ENCODE assay signal across 8 mouse cellular contexts in genomic region chr9:57643169-57643855, GRCm38 (mm10). TPM values are rescaled to one million over a fixed set of nuclear protein-coding genes. Genes with fewer than 3 reads are reported as not detected.
A peak's percentile ranks its signal among the peaks of the same experiment; 100 is the strongest.
DNase-seq lines count a peak whose midpoint lies in the region; ATAC-seq and TF ChIP-seq lines count a peak whose summit lies in the region.

No protein-coding gene starts in this region.

- H3K4me3 ChIP-seq in C2C12 (ENCODE audit: insufficient read depth, poor library complexity, severe bottlenecking), result no peak overlapping the region
- peak overlapping the region; percentile 85 to 89 for H3K4me3 ChIP-seq in MEL (ENCODE audit: control insufficient read depth in 1 of 2, insufficient read depth in 1 of 2, low read depth in 2 of 2, low read length in 2 of 2)
- peak overlapping the region; percentile 96 for H3K4me3 ChIP-seq in hindbrain, embryonic 13.5 days

- H3K27me3 ChIP-seq in C2C12 (ENCODE audit: control insufficient read depth, insufficient read depth, insufficient read length) (no peaks in the 10 kb centered on the region), MEL (ENCODE audit: control insufficient read depth in 1 of 2, insufficient read depth in 2 of 2, low read length in 2 of 2) (no peaks in the 10 kb centered on the region)
- H3K27me3 ChIP-seq in hindbrain, embryonic 13.5 days, result no peaks in the 10 kb centered on the region
- no peaks in the 10 kb centered on the region for H3K27me3 ChIP-seq in splenic B cell, adult 2 months (ENCODE audit: control insufficient read depth, insufficient read depth, low read length, poor library complexity, severe bottlenecking)

- ATAC-seq in hindbrain, embryonic 13.5 days (ENCODE audit: low FRiP score), result no peak

- WGBS in hindbrain, embryonic 13.5 days, result 66% methylated on average over 9 of the region's 9 CpGs

- no peak for TF ChIP-seq EP300 in MEL (IDR thresholded peaks at IDR 0.05; ENCODE audit: low read depth in 1 of 2, low read length in 2 of 2)

- H3K27ac ChIP-seq in MEL (ENCODE audit: control insufficient read depth, low read depth, low read length), result peak overlapping the region; percentile 84
- 0 out of 2 replicates have a peak overlapping the region, but pooled peaks have one; percentile 30 for H3K27ac ChIP-seq in hindbrain, embryonic 13.5 days

- no peaks in the 10 kb centered on the region for H3K9me3 ChIP-seq in MEL (replicated peaks; ENCODE audit: insufficient read depth, low read length)
- H3K9me3 ChIP-seq in hindbrain, embryonic 13.5 days, result no peaks in the 10 kb centered on the region

- H3K36me3 ChIP-seq in C2C12 (ENCODE audit: control insufficient read depth, insufficient read depth) (peaks cover 7% of the 10 kb centered on the region), MEL (ENCODE audit: control insufficient read depth in 1 of 2, insufficient read depth in 2 of 2, low read length in 2 of 2) (peaks cover 0 to 56% of the 10 kb centered on the region in 2 experiments; a peak in 3 of 4 replicates)
- H3K36me3 ChIP-seq in hindbrain, embryonic 13.5 days, result peaks cover 11% of the 10 kb centered on the region
- no peaks in the 10 kb centered on the region; the same call in 1 of the 2 replicates for H3K36me3 ChIP-seq in splenic B cell, adult 2 months (ENCODE audit: control insufficient read depth, insufficient read depth, low read length, poor library complexity, severe bottlenecking)

- DNase-seq in MEL (ENCODE audit: low read depth, low spot score), result peak; percentile 47
- DNase-seq in liver, result peak; percentile 39
- peak; percentile 54 for DNase-seq in splenic B cell, adult 2 months (ENCODE audit: low read depth, low spot score)
- DNase-seq in urinary bladder, adult 18-20 months (ENCODE audit: low spot score in 2 of 2), result no peak
- DNase-seq in cerebellum, adult 9-11 months, result no peak
- DNase-seq in frontal cortex, postnatal 14 days (ENCODE audit: low spot score in 2 of 2), result no peak

- peak overlapping the region; percentile 98 for H3K9ac ChIP-seq in MEL (ENCODE audit: control insufficient read depth, low read depth, low read length, poor library complexity, severe bottlenecking)
- H3K9ac ChIP-seq in hindbrain, embryonic 13.5 days, result peak overlapping the region; percentile 99

- H3K79me2 ChIP-seq in C2C12 (ENCODE audit: control insufficient read depth, insufficient read depth) (peaks cover 71% of the 10 kb centered on the region), MEL (ENCODE audit: control insufficient read depth, insufficient read depth, low read length, poor library complexity) (peaks cover 72% of the 10 kb centered on the region)

- TF ChIP-seq CTCF in C2C12 (IDR thresholded peaks at IDR 0.05; ENCODE audit: control insufficient read depth, insufficient read depth, insufficient read length) (no peak), MEL (IDR thresholded peaks at IDR 0.05 in 2 of 3, conservative IDR thresholded peaks at IDR 0.05 in 1 of 3; ENCODE audit: control insufficient read depth in 1 of 3, insufficient read depth in 1 of 3, low read depth in 2 of 3, low read length in 3 of 3, poor library complexity in 1 of 3, severe bottlenecking in 1 of 3) (no peak)

- peaks cover 62% of the 10 kb centered on the region for H3K79me3 ChIP-seq in C2C12 (ENCODE audit: low read depth)

- no peak for TF ChIP-seq POLR2A in MEL (IDR thresholded peaks at IDR 0.05; ENCODE audit: control insufficient read depth in 1 of 2, insufficient read depth in 1 of 2, low read depth in 1 of 2, low read length in 2 of 2, poor library complexity in 1 of 2)

- H3K4me2 ChIP-seq in hindbrain, embryonic 13.5 days, result peak overlapping the region; percentile 98

- H3ac ChIP-seq in C2C12 (ENCODE audit: control insufficient read depth, insufficient read length, low read depth), result peak overlapping the region; percentile 19

- TF ChIP-seq RAD21 in MEL (IDR thresholded peaks at IDR 0.05; ENCODE audit: low read depth, low read length), result no peak

- peaks cover 36 to 72% of the 10 kb centered on the region in 2 experiments for H3K4me1 ChIP-seq in MEL (ENCODE audit: control insufficient read depth in 1 of 2, insufficient read depth in 2 of 2, low read length in 2 of 2)
- peaks cover 68% of the 10 kb centered on the region for H3K4me1 ChIP-seq in hindbrain, embryonic 13.5 days (replicated peaks)

TF ChIP-seq in C2C12, 6 proteins besides CTCF, POLR2A, EP300 and RAD21:
- TF ChIP-seq MAX (IDR thresholded peaks at IDR 0.05) (no peak), USF1 (IDR thresholded peaks at IDR 0.05; ENCODE audit: low read depth) (no peak), MYOD1 (IDR thresholded peaks at IDR 0.05; ENCODE audit: control insufficient read depth, insufficient read length, low read depth) (no peak), FOSL1 (IDR thresholded peaks at IDR 0.05; ENCODE audit: insufficient read depth, low read length, poor library complexity, severe bottlenecking) (no peak), MYOG (IDR thresholded peaks at IDR 0.05; ENCODE audit: control insufficient read depth, extremely low read depth, insufficient read length) (no peak), CEBPB (IDR thresholded peaks at IDR 0.05; ENCODE audit: low read depth) (no peak)
TF ChIP-seq in C2C12: peak in this region for 0.

TF ChIP-seq in MEL, 35 proteins besides CTCF, POLR2A, EP300 and RAD21:
- TF ChIP-seq MAZ (IDR thresholded peaks at IDR 0.05; ENCODE audit: low read depth, low read length), result no peak
- TF ChIP-seq GATA1 (IDR thresholded peaks at IDR 0.05; ENCODE audit: low read depth, low read length), result no peak
- TF ChIP-seq ZNF384 (IDR thresholded peaks at IDR 0.05; ENCODE audit: low read depth, low read length), result no peak
- no peak for TF ChIP-seq MAFK (IDR thresholded peaks at IDR 0.05; ENCODE audit: borderline replicate concordance, low read depth, low read length)
- TF ChIP-seq NELFE (IDR thresholded peaks at IDR 0.05; ENCODE audit: low read depth, low read length), result no peak
- TF ChIP-seq NRF1 (IDR thresholded peaks at IDR 0.05; ENCODE audit: insufficient read depth, low read depth, low read length, poor library complexity, severe bottlenecking), result no peak
- no peak for TF ChIP-seq ZC3H11A (IDR thresholded peaks at IDR 0.05; ENCODE audit: low read depth, low read length)
- TF ChIP-seq TAL1 (IDR thresholded peaks at IDR 0.05; ENCODE audit: low read length), result no peak
- no peak for TF ChIP-seq GABPA (IDR thresholded peaks at IDR 0.05; ENCODE audit: low read depth, low read length)
- no peak for TF ChIP-seq HCFC1 (IDR thresholded peaks at IDR 0.05; ENCODE audit: low read depth, low read length)
- TF ChIP-seq MXI1 (IDR thresholded peaks at IDR 0.05; ENCODE audit: low read depth, low read length), result no peak
- 0 out of 2 replicates have a peak, but pooled peaks have one; percentile 15 for TF ChIP-seq RCOR1 (IDR thresholded peaks at IDR 0.05; ENCODE audit: low read depth, low read length)
- TF ChIP-seq ZMIZ1 (IDR thresholded peaks at IDR 0.05; ENCODE audit: low read depth, low read length), result peak; percentile 19; the same call in 1 of the 2 replicates
- no peak for TF ChIP-seq POLR2AphosphoS5 (IDR thresholded peaks at IDR 0.05; ENCODE audit: borderline replicate concordance, low read depth, low read length)
- TF ChIP-seq USF2 (IDR thresholded peaks at IDR 0.05; ENCODE audit: borderline replicate concordance in 1 of 2, insufficient read depth in 1 of 2, low read depth in 1 of 2, low read length in 2 of 2), result no peak
- TF ChIP-seq TBP (IDR thresholded peaks at IDR 0.05; ENCODE audit: low read depth, low read length), result no peak
- TF ChIP-seq SMC3 (IDR thresholded peaks at IDR 0.05; ENCODE audit: low read depth, low read length), result no peak
- TF ChIP-seq JUND (IDR thresholded peaks at IDR 0.05; ENCODE audit: low read depth, low read length), result no peak
- 0 out of 2 replicates have a peak, but pooled peaks have one; percentile 17 for TF ChIP-seq CHD1 (IDR thresholded peaks at IDR 0.05; ENCODE audit: low read depth, low read length)

RNA-seq across cellular contexts. Expression of gene Csk, which starts 10.1 kb away (rescaled TPM):
- polyA plus RNA-seq in C2C12 (2012; fragmentation: generic; extraction: Trizol) (66.2 TPM), MEL (2012; ENCODE audit: insufficient read depth in 1 of 2, insufficient read length in 2 of 2, low read depth in 1 of 2, low replicate concordance in 2 of 2, missing spikeins in 1 of 2) (100 to 1,000 TPM in 1 of 2 experiments, not detected in 1; 338 TPM)
- 213 and 215 TPM in 2 replicates for total RNA-seq in MEL (2012; rRNA removed)
- polyA plus RNA-seq in hindbrain, embryonic 13.5 days (2015; fragmentation: Nextera tagmentation; extraction: Ambion mirVana), result 43.6 and 45.0 TPM in 2 replicates

RNA-seq across cellular contexts. Expression of gene Lman1l, which starts 22.7 kb away (rescaled TPM):
- 0.68 TPM for polyA plus RNA-seq in C2C12 (2012; fragmentation: generic; extraction: Trizol)
- total RNA-seq in MEL (2012; rRNA removed), result 0.08 TPM in 1 of 2 replicates, not detected in the other
- under 1 TPM in 1 of 2 experiments, not detected in 1; 0.11 TPM for polyA plus RNA-seq in MEL (2012; ENCODE audit: insufficient read depth in 1 of 2, insufficient read length in 2 of 2, low read depth in 1 of 2, low replicate concordance in 2 of 2, missing spikeins in 1 of 2)
- not detected in 2 replicates for polyA plus RNA-seq in hindbrain, embryonic 13.5 days (2015; fragmentation: Nextera tagmentation; extraction: Ambion mirVana)

RNA-seq across cellular contexts. Expression of gene Cplx3, which starts 37.2 kb away (rescaled TPM):
- polyA plus RNA-seq in C2C12 (2012; fragmentation: generic; extraction: Trizol) (0.06 TPM), MEL (2012; ENCODE audit: insufficient read depth in 1 of 2, insufficient read length in 2 of 2, low read depth in 1 of 2, low replicate concordance in 2 of 2, missing spikeins in 1 of 2) (not detected)
- not detected in 2 replicates for total RNA-seq in MEL (2012; rRNA removed)
- 0.21 and 0.48 TPM in 2 replicates for polyA plus RNA-seq in hindbrain, embryonic 13.5 days (2015; fragmentation: Nextera tagmentation; extraction: Ambion mirVana)

RNA-seq across cellular contexts. Expression of gene Cyp1a2, which starts 40.2 kb away (rescaled TPM):
- polyA plus RNA-seq in C2C12 (2012; fragmentation: generic; extraction: Trizol), result not detected
- total RNA-seq in MEL (2012; rRNA removed), result not detected in 2 replicates
- polyA plus RNA-seq in MEL (2012; ENCODE audit: insufficient read depth in 1 of 2, insufficient read length in 2 of 2, low read depth in 1 of 2, low replicate concordance in 2 of 2, missing spikeins in 1 of 2), result not detected
- polyA plus RNA-seq in hindbrain, embryonic 13.5 days (2015; fragmentation: Nextera tagmentation; extraction: Ambion mirVana), result not detected in 2 replicates

RNA-seq across cellular contexts. Expression of gene Cyp1a1, which starts 44.4 kb away (rescaled TPM):
- polyA plus RNA-seq in C2C12 (2012; fragmentation: generic; extraction: Trizol) (0.14 TPM), MEL (2012; ENCODE audit: insufficient read depth in 1 of 2, insufficient read length in 2 of 2, low read depth in 1 of 2, low replicate concordance in 2 of 2, missing spikeins in 1 of 2) (under 1 TPM in 1 of 2 experiments, not detected in 1; 0.26 TPM)
- total RNA-seq in MEL (2012; rRNA removed), result 0.04 and 0.07 TPM in 2 replicates
- 0.09 and 0.12 TPM in 2 replicates for polyA plus RNA-seq in hindbrain, embryonic 13.5 days (2015; fragmentation: Nextera tagmentation; extraction: Ambion mirVana)

Comparison
In these comparisons a context has a peak if more than half of its experiments do, and no peak if none do; other contexts are left out.
1. DNase-seq: peak in MEL (single experiment), liver (single experiment) and splenic B cell, adult 2 months (single experiment); none in urinary bladder, adult 18-20 months (0 of 2), cerebellum, adult 9-11 months (single experiment) and frontal cortex, postnatal 14 days (0 of 2).